Mouse (Mus musculus): ENCODE measurements around the gene Spag4.

DNA sequence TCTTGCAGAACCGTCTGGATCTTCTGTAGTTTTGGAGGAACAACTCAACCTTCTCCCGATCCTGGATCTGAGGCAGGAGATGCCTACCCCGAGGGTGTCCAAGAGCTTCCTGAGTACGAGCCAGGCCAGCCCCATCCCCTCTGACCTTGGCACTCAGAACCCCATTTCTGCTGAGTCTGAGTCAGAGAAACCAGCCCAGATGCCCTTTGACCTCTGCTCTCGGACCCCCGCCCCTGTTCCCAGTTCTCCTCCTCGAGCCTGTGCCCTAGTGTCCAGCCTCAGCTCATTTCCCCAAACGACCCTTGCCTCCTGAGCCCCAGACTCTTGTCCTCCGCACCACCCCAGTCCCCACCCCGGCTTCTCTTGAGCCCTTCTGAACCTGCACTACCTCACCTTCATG, 1.2 kb downstream of the Spag4 start:
- TF ChIP-seq POLR2A (IDR thresholded peaks at IDR 0.05; ENCODE audit: extremely low read depth, insufficient read depth, low read length) (no peak), CTCF (IDR thresholded peaks at IDR 0.05; ENCODE audit: extremely low read depth, insufficient read depth, low read length) (no peak)

Data from cortical plate, adult 2 months (tissue).